Mouse (Mus musculus): Measurements from ENCODE around the gene Gm15319. TPM values are rescaled to one million over a fixed set of nuclear protein-coding genes. Genes with fewer than 3 reads are reported as not detected.
"Not testable (repeated sequence)": the region's sequence is repeated elsewhere in the genome, so short reads cannot be mapped to it uniquely, and the experiment has no call there.

Gm15319 gene
- polyA plus RNA-seq (2016; fragmentation: Nextera tagmentation; extraction: Ambion mirVana), result 0.15 and 0.22 TPM in 2 replicates

- H3K4me3 ChIP-seq; H3K27ac ChIP-seq (ENCODE audit: poor library complexity, severe bottlenecking); H3K4me1 ChIP-seq (replicated peaks); H3K4me2 ChIP-seq; ATAC-seq (ENCODE audit: insufficient number of reproducible peaks, low FRiP score); H3K27me3 ChIP-seq (replicated peaks); H3K9ac ChIP-seq; H3K9me3 ChIP-seq (replicated peaks); H3K36me3 ChIP-seq: not testable (repeated sequence)
- no CpG with 5 or more reads among the region's 2 CpGs for WGBS
These were observed at the start of gene Gm15319 for GRCm38 (mm10) chr8:20363110-20363509. Gene Gm15319 (minus strand): TSS chr8:20363210.

GRCm38 (mm10) chr8:20410355-20410754, 47.3 kb upstream of the Gm15319 start:
- not testable (repeated sequence) for H3K9me3 ChIP-seq (replicated peaks); ATAC-seq (ENCODE audit: insufficient number of reproducible peaks, low FRiP score); H3K36me3 ChIP-seq; H3K4me2 ChIP-seq; H3K9ac ChIP-seq; H3K27me3 ChIP-seq (replicated peaks); H3K4me3 ChIP-seq; H3K4me1 ChIP-seq (replicated peaks); H3K27ac ChIP-seq (ENCODE audit: poor library complexity, severe bottlenecking)
- 82% methylated on average over 1 of the region's 3 CpGs for WGBS

DNA sequence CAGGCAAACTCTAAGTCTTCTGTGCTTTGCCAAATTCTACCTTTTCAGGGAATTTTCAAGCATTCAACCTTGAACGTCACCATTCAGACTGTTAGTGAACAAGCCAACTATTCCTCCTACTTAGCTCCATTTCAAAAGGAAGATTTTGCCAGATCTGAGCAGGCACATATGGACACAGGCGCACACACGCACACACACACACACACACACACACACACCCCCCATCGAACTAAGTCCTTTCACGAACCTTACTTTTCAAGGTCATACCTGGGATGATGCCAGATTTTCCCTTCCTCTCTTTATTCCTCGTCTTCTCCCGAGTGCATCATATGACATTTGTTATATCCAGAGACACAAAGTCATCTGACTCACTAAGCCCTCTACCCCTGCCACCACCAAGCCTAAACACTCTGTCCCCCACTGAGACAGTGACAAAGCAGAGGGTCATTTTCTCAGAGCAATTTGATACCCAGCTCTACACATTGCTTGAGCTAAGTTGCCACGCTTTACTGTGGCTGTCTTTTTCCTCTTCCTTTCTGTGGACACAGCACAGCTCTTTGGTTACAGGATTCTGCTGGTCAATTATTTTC, 45.5 kb upstream of the Gm15319 start:
- not testable (repeated sequence) for H3K36me3 ChIP-seq; H3K4me3 ChIP-seq; H3K9me3 ChIP-seq (replicated peaks); ATAC-seq (ENCODE audit: insufficient number of reproducible peaks, low FRiP score); H3K4me2 ChIP-seq; H3K9ac ChIP-seq; H3K27me3 ChIP-seq (replicated peaks); H3K4me1 ChIP-seq (replicated peaks); H3K27ac ChIP-seq (ENCODE audit: poor library complexity, severe bottlenecking)
- 92% methylated on average over 8 of the region's 8 CpGs for WGBS

- not testable (repeated sequence) for H3K4me2 ChIP-seq; H3K4me1 ChIP-seq (replicated peaks); H3K27me3 ChIP-seq (replicated peaks); H3K36me3 ChIP-seq; H3K27ac ChIP-seq (ENCODE audit: poor library complexity, severe bottlenecking); H3K9ac ChIP-seq; ATAC-seq (ENCODE audit: insufficient number of reproducible peaks, low FRiP score); H3K9me3 ChIP-seq (replicated peaks); H3K4me3 ChIP-seq
- 24% methylated on average over 6 of the region's 7 CpGs for WGBS
These were observed 26.3 kb upstream of the Gm15319 start for GRCm38 (mm10) chr8:20389363-20389739.

GRCm38 (mm10) chr8:20388706-20389362, 25.8 kb upstream of the Gm15319 start:
- not testable (repeated sequence) for H3K4me2 ChIP-seq; H3K9me3 ChIP-seq (replicated peaks); H3K4me3 ChIP-seq; H3K27me3 ChIP-seq (replicated peaks); H3K27ac ChIP-seq (ENCODE audit: poor library complexity, severe bottlenecking); H3K36me3 ChIP-seq; H3K4me1 ChIP-seq (replicated peaks); H3K9ac ChIP-seq
- 29% methylated on average over 5 of the region's 7 CpGs for WGBS
- peak; percentile 53; the same call in 1 of the 2 replicates for ATAC-seq (ENCODE audit: insufficient number of reproducible peaks, low FRiP score)

- ATAC-seq (ENCODE audit: insufficient number of reproducible peaks, low FRiP score); H3K27ac ChIP-seq (ENCODE audit: poor library complexity, severe bottlenecking): not testable (repeated sequence)
- WGBS, result 77% methylated on average over 2 of the region's 8 CpGs
These were observed 24.2 kb upstream of the Gm15319 start for GRCm38 (mm10) chr8:20387121-20387794.

DNA sequence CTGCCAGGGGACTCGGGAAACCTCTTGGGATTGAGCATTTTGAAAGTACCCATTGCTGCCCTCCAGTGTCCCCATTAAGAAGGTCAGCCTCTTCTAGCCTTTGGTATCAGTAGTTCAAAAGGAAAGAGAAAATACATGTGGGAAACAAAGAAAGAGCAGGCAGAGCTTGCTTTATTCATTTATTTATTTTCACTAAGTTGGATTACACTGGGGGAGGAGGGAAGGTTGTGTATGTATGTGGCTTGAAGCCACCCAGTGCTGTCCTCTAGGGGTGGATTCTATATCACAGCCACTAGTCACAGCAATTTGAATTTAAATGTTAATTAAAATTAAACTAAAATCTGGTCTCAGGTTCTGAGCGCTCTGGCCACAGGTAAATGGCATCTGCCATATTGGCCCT, 22.0 kb upstream of the Gm15319 start:
- H3K4me3 ChIP-seq; H3K27me3 ChIP-seq (replicated peaks); H3K9ac ChIP-seq; H3K36me3 ChIP-seq; H3K9me3 ChIP-seq (replicated peaks); H3K4me2 ChIP-seq; H3K4me1 ChIP-seq (replicated peaks); H3K27ac ChIP-seq (ENCODE audit: poor library complexity, severe bottlenecking); ATAC-seq (ENCODE audit: insufficient number of reproducible peaks, low FRiP score): not testable (repeated sequence)
- 69% methylated on average over 1 of the region's 2 CpGs for WGBS

More at GRCm38 (mm10) chr8:20387121-20387794, 24.2 kb upstream of the Gm15319 start:
- not testable (repeated sequence) for H3K27me3 ChIP-seq (replicated peaks); H3K4me3 ChIP-seq; H3K36me3 ChIP-seq; H3K9ac ChIP-seq; H3K9me3 ChIP-seq (replicated peaks); H3K4me1 ChIP-seq (replicated peaks); H3K4me2 ChIP-seq

- not testable (repeated sequence) for H3K4me3 ChIP-seq; H3K9ac ChIP-seq; H3K27me3 ChIP-seq (replicated peaks); H3K36me3 ChIP-seq; H3K27ac ChIP-seq (ENCODE audit: poor library complexity, severe bottlenecking); ATAC-seq (ENCODE audit: insufficient number of reproducible peaks, low FRiP score); H3K4me1 ChIP-seq (replicated peaks); H3K4me2 ChIP-seq; H3K9me3 ChIP-seq (replicated peaks)
- 83% methylated on average over 8 of the region's 9 CpGs for WGBS
These were observed 21.1 kb upstream of the Gm15319 start for GRCm38 (mm10) chr8:20384131-20384530.

GRCm38 (mm10) chr8:20382146-20382545, 19.1 kb upstream of the Gm15319 start:
- not testable (repeated sequence) for H3K4me1 ChIP-seq (replicated peaks); H3K27ac ChIP-seq (ENCODE audit: poor library complexity, severe bottlenecking); H3K4me3 ChIP-seq; H3K4me2 ChIP-seq; ATAC-seq (ENCODE audit: insufficient number of reproducible peaks, low FRiP score); H3K9me3 ChIP-seq (replicated peaks); H3K36me3 ChIP-seq; H3K9ac ChIP-seq; H3K27me3 ChIP-seq (replicated peaks)
- 72% methylated on average over 2 of the region's 2 CpGs for WGBS

- not testable (repeated sequence) for H3K9me3 ChIP-seq (replicated peaks); H3K4me3 ChIP-seq; ATAC-seq (ENCODE audit: insufficient number of reproducible peaks, low FRiP score); H3K4me1 ChIP-seq (replicated peaks); H3K27me3 ChIP-seq (replicated peaks); H3K4me2 ChIP-seq; H3K27ac ChIP-seq (ENCODE audit: poor library complexity, severe bottlenecking); H3K36me3 ChIP-seq; H3K9ac ChIP-seq
- 84% methylated on average over 2 of the region's 3 CpGs for WGBS
These were observed 18.6 kb upstream of the Gm15319 start for GRCm38 (mm10) chr8:20381637-20382036.

- 75% methylated on average over 3 of the region's 5 CpGs for WGBS
- not testable (repeated sequence) for H3K27me3 ChIP-seq (replicated peaks); H3K4me2 ChIP-seq; H3K9ac ChIP-seq; H3K36me3 ChIP-seq; H3K9me3 ChIP-seq (replicated peaks); H3K4me1 ChIP-seq (replicated peaks); H3K4me3 ChIP-seq; H3K27ac ChIP-seq (ENCODE audit: poor library complexity, severe bottlenecking); ATAC-seq (ENCODE audit: insufficient number of reproducible peaks, low FRiP score)
These were observed 18.2 kb upstream of the Gm15319 start for GRCm38 (mm10) chr8:20381239-20381620.

Data from heart, embryonic 12.5 days (tissue).